Mouse (Mus musculus) ES-E14 (cell line): ENCODE measurements around the gene Zdhhc14. TPM values are rescaled to one million over a fixed set of nuclear protein-coding genes. Genes with fewer than 3 reads are reported as not detected.

Experiments
- DNase-seq: peaks from one replicate; pipeline ENCODE4 v3.0.0-alpha.2; 2013; ENCODE audit warnings: low read depth, low spot score
- H3K27ac ChIP-seq: 2 replicates; pipeline ENCODE4 v1.5.1; 2012; ENCODE audit warnings: low read depth, mild to moderate bottlenecking, low read length, moderate library complexity, mixed read lengths; ENCODE audit not compliant: poor library complexity, insufficient read depth, severe bottlenecking
- H3K36me3 ChIP-seq: 2 replicates; pipeline ENCODE4 v1.6.1; 2012; ENCODE audit warnings: mild to moderate bottlenecking, low read length, moderate library complexity, mixed read lengths; ENCODE audit not compliant: control insufficient read depth, poor library complexity, insufficient read depth, severe bottlenecking
- H3K4me1 ChIP-seq, 2 experiments: fragments of 150-350 bp in 1 of 2; sonication (generic) in 1 of 2; 2 replicates each; pipeline ENCODE4 v1.6.1; 2012; ENCODE audit warnings: low read length in 2 of 2, mild to moderate bottlenecking in 1 of 2, mixed read lengths in 1 of 2; ENCODE audit not compliant: control insufficient read depth in 2 of 2, insufficient read depth in 2 of 2, poor library complexity in 1 of 2
- H3K4me3 ChIP-seq, 2 experiments: fragments of 150-350 bp in 1 of 2; sonication (generic) in 1 of 2; 2 replicates each; pipeline ENCODE4 v1.5.1; 2012; ENCODE audit warnings: low read length in 2 of 2, low read depth in 1 of 2, mild to moderate bottlenecking in 1 of 2, mixed read lengths in 1 of 2; ENCODE audit not compliant: insufficient read depth in 1 of 2, poor library complexity in 1 of 2, severe bottlenecking in 1 of 2
- H3K9ac ChIP-seq: 2 replicates; pipeline ENCODE4 v1.6.1; 2012; ENCODE audit warnings: low read depth, mild to moderate bottlenecking, low read length, mixed read lengths; ENCODE audit not compliant: poor library complexity, insufficient read depth, severe bottlenecking
- H3K9me3 ChIP-seq: fragments of 150-350 bp; sonication (generic); 2 replicates; pipeline ENCODE4 v1.6.1; 2012; ENCODE audit warnings: low read depth, mild to moderate bottlenecking, low read length; ENCODE audit not compliant: control insufficient read depth, insufficient read depth
- CHD2 ChIP-seq: IDR thresholded peaks from 2 replicates; pipeline ENCODE4 v1.6.1; 2014; ENCODE audit warnings: mild to moderate bottlenecking, low read depth, low read length, inconsistent platforms
- HCFC1 ChIP-seq: IDR thresholded peaks from 2 replicates; pipeline ENCODE4 v1.6.1; 2012; ENCODE audit warnings: low read length, inconsistent platforms, borderline replicate concordance; ENCODE audit not compliant: insufficient read depth
- MAFK ChIP-seq: IDR thresholded peaks from 2 replicates; pipeline ENCODE4 v1.6.1; 2014; ENCODE audit warnings: mild to moderate bottlenecking, low read depth, low read length, inconsistent platforms; ENCODE audit not compliant: insufficient read depth
- ZC3H11A ChIP-seq: IDR thresholded peaks from 2 replicates; pipeline ENCODE4 v1.6.1; 2012; ENCODE audit warnings: low read depth, mild to moderate bottlenecking, inconsistent platforms, low read length, borderline replicate concordance
- ZNF384 ChIP-seq: IDR thresholded peaks from 2 replicates; pipeline ENCODE4 v1.6.1; 2012; ENCODE audit warnings: low read depth, low read length, inconsistent platforms
- in situ Hi-C, 2 experiments: fragments of 600-800 bp; cut with MboI; formaldehyde crosslinking; loops; one replicate each; pipeline ENCODE4 v1.15.1; 2025; ENCODE audit warnings: low sequenced_read_pairs in 2 of 2, inconsistent platforms in 1 of 2; ENCODE audit not compliant: unreplicated experiment in 2 of 2
- total RNA-seq: library from RNA; depleted of rRNA; stranded (reverse); fragments of 300-350 nt; gene quantifications from 2 replicates; pipeline ENCODE4 v1.2.3, GENCODE M21; 2012

Zdhhc14 gene
- total RNA-seq, 1 experiment = 0.76 TPM

DNA sequence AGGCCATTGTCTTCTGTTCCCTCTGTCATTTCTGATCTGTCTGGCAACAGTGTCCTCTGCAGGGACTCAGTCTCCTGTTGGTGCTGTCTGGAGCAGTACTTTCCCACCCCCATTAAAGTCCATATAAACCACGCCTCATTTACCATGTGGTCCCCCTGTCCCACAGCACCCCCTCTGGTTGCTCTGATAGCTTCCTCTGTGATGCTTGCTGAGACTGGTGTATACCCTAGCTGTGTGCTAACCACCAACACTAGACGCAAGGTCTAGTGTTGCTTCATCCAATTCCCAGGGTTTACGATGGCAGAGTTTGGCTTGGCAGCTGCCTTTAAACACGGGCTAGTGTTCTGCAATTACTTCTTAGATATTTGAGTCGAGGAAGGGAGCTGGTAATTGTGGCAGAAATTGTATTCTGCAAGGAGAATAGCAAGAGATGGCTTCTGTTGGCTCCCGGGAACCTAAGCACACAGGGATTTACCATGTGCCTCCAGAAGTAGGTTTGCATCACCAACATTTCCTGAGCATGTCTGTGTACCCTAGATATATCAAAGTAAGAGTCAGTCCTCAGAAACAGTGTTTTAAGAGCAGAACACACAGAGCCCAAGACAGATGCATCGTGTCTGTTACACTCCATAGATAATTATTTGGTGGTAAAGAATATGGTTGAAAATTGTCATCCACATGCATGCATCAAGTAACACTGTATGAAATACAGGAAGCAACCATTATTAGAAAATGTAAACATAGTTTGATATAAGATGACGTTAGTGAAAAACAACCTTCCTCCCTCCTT is 198.6 kb downstream of the Zdhhc14 start:
- TF ChIP-seq MAFK = no peak
- TF ChIP-seq CHD2 = no peak

GRCm38 (mm10) chr17:5692661-5693060 is 200.3 kb downstream of the Zdhhc14 start:
- Histone ChIP-seq H3K9ac (no peak overlapping the region), H3K4me3 (no peak overlapping the region), H3K4me1 (0 out of 4 replicates have a peak, but pooled peaks cover 0 to 2% of the 10 kb centered on the region in 2 experiments), H3K27ac (no peak overlapping the region), H3K9me3 (no peaks in the 10 kb centered on the region), H3K36me3 (no peaks in the 10 kb centered on the region)
- no peak for TF ChIP-seq CHD2
- no peak for TF ChIP-seq ZNF384
- TF ChIP-seq MAFK = no peak
- no peak for TF ChIP-seq HCFC1
- TF ChIP-seq ZC3H11A = no peak
- DNase-seq = no peak
- in situ Hi-C loops = no loop called here

More for the DNA sequence above, 198.6 kb downstream of the Zdhhc14 start:
- Histone ChIP-seq H3K36me3 (no peaks in the 10 kb centered on the region), H3K27ac (no peak overlapping the region), H3K4me1 (0 out of 4 replicates have a peak, but pooled peaks cover 0 to 2% of the 10 kb centered on the region in 2 experiments), H3K9ac (no peak overlapping the region), H3K9me3 (no peaks in the 10 kb centered on the region), H3K4me3 (no peak overlapping the region)
- DNase-seq = no peak
- in situ Hi-C loops = no loop called here

DNA sequence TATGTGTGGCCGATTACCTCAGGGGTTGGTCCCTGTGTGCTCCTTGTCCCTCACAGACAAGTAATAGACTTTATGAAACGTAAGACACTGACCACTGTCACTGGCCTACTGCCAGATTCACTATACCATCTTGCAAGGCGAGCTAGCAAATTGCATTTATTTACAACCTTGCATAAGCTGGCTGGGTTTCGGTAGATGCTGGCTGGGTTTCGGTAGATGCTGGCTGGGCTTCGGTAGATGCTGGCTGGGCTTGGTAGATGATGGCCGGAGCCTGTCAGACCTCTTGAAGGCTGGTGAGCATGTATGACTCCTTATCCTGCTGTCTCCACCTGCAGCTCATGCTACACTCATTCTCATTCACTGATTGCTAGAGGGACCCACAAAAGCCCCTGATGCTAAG is 200.9 kb downstream of the Zdhhc14 start:
- Histone ChIP-seq H3K27ac (no peak overlapping the region), H3K4me1 (0 out of 4 replicates have a peak, but pooled peaks cover 0 to 2% of the 10 kb centered on the region in 2 experiments), H3K9ac (no peak overlapping the region), H3K4me3 (no peak overlapping the region), H3K9me3 (no peaks in the 10 kb centered on the region), H3K36me3 (no peaks in the 10 kb centered on the region)
- no peak for DNase-seq
- TF ChIP-seq CHD2 = no peak
- no peak for TF ChIP-seq ZNF384
- TF ChIP-seq ZC3H11A = no peak
- no peak for TF ChIP-seq HCFC1
- no peak for TF ChIP-seq MAFK
- in situ Hi-C loops = no loop called here

GRCm38 (mm10) chr17:5698447-5699096 is 206.2 kb downstream of the Zdhhc14 start:
- no peaks in the 10 kb centered on the region for H3K36me3 ChIP-seq
- no peak overlapping the region for H3K27ac ChIP-seq
- no peak overlapping the region for H3K9ac ChIP-seq
- in situ Hi-C loops = no loop called here
- 0 out of 4 replicates have a peak, but pooled peaks cover 0 to 2% of the 10 kb centered on the region in 2 experiments for H3K4me1 ChIP-seq
- no peak for DNase-seq
- no peak overlapping the region for H3K4me3 ChIP-seq
- no peaks in the 10 kb centered on the region for H3K9me3 ChIP-seq
- TF ChIP-seq ZNF384 (no peak), ZC3H11A (no peak), HCFC1 (no peak), CHD2 (no peak), MAFK (no peak)
